Mouse (Mus musculus) midbrain, embryonic 11.5 days (tissue): ENCODE data around the gene Rptor. TPM values are rescaled to one million over a fixed set of nuclear protein-coding genes. Genes with fewer than 3 reads are reported as not detected.

Source experiments
- ATAC-seq: fragments of 200-750 bp; cut with Nextera tagmentation; 2 replicates; pipeline ENCODE4 v1.8.0; 2017; ENCODE audit warnings: moderate TSS enrichment, moderate library complexity; ENCODE audit not compliant: low FRiP score
- DNase-seq: peaks from one replicate; pipeline ENCODE4 v3.0.0; 2015; ENCODE audit warnings: low spot score; ENCODE audit errors: missing footprints
- H3K27ac ChIP-seq: fragments of 300-500 bp; sonication (generic); 2 replicates; pipeline ENCODE4 v1.5.1; 2014; ENCODE audit warnings: low read depth, low read length
- H3K27me3 ChIP-seq: fragments of 300-500 bp; sonication (generic); 2 replicates; pipeline ENCODE4 v1.6.1; 2014; ENCODE audit warnings: mild to moderate bottlenecking, low read length, moderate library complexity, mixed read lengths; ENCODE audit not compliant: control insufficient read depth, insufficient read depth
- H3K36me3 ChIP-seq: fragments of 300-500 bp; sonication (generic); 2 replicates; pipeline ENCODE4 v1.6.1; 2014; ENCODE audit warnings: mild to moderate bottlenecking, low read length, moderate library complexity, mixed read lengths; ENCODE audit not compliant: control insufficient read depth, insufficient read depth
- H3K4me1 ChIP-seq: fragments of 300-500 bp; sonication (generic); 2 replicates; pipeline ENCODE4 v1.6.1; 2014; ENCODE audit warnings: low read length; ENCODE audit not compliant: control insufficient read depth, insufficient read depth
- H3K4me2 ChIP-seq: fragments of 300-500 bp; sonication (generic); 2 replicates; pipeline ENCODE4 v1.6.1; 2014; ENCODE audit warnings: mild to moderate bottlenecking, moderate library complexity
- H3K4me3 ChIP-seq: fragments of 300-500 bp; sonication (generic); 2 replicates; pipeline ENCODE4 v1.5.1; 2014; ENCODE audit warnings: low read depth, low read length
- H3K9ac ChIP-seq: fragments of 300-500 bp; sonication (generic); 2 replicates; pipeline ENCODE4 v1.6.1; 2014; ENCODE audit warnings: low read length
- H3K9me3 ChIP-seq: fragments of 300-500 bp; sonication (generic); 2 replicates; pipeline ENCODE4 v1.6.1; 2016; ENCODE audit warnings: low read length; ENCODE audit not compliant: control insufficient read depth
- WGBS: fragments of 180-500 bp; shearing (Covaris S2); extraction: QIAGEN DNeasy Blood & Tissue Kit; methylation state at CpG from one replicate; pipeline ENCODE4 v1.1.7; 2014; 5-methylcytosine and 5-hydroxymethylcytosine counted together
- polyA plus RNA-seq: library from polyadenylated mRNA; unstranded; fragments of >200 nt; fragmentation: Nextera tagmentation; extraction: Ambion mirVana; gene quantifications from 2 replicates; pipeline ENCODE4 v1.2.1, GENCODE M21; 2014

Gene Rptor
- polyA plus RNA-seq, 1 experiment from 2014 or later, result 11.1 TPM

DNA sequence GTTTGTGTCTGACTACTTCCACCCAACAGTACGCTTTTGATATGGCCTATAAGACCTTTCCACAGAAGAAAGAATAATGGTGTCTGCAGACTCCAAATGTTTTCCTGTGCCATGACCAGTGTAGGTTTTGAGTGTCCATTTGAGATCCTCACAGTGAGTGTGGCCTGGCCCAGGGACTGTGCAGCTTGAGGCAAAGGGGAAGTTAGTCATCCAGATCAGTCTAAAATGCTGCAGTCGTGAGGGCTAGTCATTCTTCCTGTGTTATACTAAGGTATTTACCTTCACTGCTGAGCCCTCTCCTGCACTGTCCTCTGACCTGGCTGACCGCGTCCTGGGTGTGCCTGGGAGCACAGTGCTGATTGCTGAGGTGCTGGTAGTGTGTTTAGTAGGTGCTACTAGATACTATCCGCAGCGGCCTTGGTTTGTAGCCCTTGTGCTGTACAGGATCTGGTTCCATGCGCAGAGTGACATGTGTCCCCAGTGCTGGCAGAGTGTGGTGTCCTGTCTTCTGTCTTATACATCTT lies 211.4 kb downstream of the Rptor start:
- no peak for ATAC-seq
- Histone ChIP-seq H3K4me1 (no peaks in the 10 kb centered on the region), H3K27ac (no peak overlapping the region), H3K9me3 (no peaks in the 10 kb centered on the region), H3K9ac (no peak overlapping the region), H3K4me3 (no peak overlapping the region), H3K4me2 (no peak overlapping the region), H3K27me3 (no peaks in the 10 kb centered on the region), H3K36me3 (0 out of 2 replicates have a peak, but pooled peaks cover 3% of the 10 kb centered on the region)
- WGBS, result 92% methylated on average over 7 of the region's 7 CpGs
- DNase-seq, result no peak

DNA sequence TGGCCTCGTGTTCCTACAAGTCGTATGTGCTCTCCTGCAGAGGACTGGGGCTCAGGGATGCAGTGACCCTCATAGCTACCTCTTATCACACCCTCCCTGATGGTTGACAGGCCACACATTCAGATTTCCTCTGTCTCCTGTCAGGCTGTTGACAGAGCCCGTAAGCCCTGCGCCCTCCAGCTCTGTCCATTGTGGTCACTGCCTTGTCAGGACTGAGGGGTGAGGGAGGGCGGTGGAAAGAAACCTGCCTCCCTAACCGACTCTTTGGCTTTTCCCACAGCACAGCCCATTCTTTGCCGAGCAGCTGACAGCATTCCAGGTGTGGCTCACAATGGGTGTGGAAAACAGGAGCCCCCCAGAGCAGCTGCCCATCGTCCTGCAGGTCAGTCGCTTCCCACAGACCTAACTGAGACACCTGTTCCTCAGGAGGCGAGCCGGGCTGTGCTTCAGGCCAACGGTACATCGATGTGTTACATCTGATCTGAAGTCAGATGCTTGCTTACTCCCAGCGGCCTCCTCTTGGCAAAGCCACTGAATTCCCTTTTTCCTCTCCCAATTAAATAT lies 214.2 kb downstream of the Rptor start:
- H3K36me3 ChIP-seq, result 0 out of 2 replicates have a peak, but pooled peaks cover 3% of the 10 kb centered on the region
- H3K27ac ChIP-seq, result no peak overlapping the region
- no peak for ATAC-seq
- no peak overlapping the region for H3K4me2 ChIP-seq
- H3K9me3 ChIP-seq, result no peaks in the 10 kb centered on the region
- H3K4me1 ChIP-seq, result no peaks in the 10 kb centered on the region
- no peak overlapping the region for H3K9ac ChIP-seq
- WGBS, result 85% methylated on average over 14 of the region's 14 CpGs
- no peaks in the 10 kb centered on the region for H3K27me3 ChIP-seq
- H3K4me3 ChIP-seq, result no peak overlapping the region
- no peak for DNase-seq

DNA sequence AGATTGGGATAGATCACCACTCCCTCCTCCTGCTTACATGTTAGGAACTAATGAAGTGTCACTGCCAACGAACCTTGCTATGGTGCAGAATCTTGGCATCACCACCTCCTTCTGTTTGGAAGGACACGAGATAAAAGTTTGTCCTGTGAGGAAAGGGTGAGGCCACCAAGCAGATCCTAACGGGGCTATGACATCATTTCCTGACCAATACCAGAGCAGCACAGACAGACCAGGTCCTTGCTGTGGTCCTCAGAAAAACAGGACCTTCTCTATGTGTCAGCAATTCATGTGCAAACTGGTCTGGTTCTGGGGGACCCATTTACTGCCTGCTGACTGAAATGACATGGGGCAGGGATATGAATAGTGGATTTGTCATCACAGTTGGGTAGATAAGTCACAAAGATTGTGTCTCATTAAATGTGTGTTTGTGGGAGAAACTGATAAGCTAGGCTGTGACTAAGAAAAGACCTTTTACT lies 214.7 kb downstream of the Rptor start:
- 84% methylated on average over 3 of the region's 3 CpGs for WGBS
- Histone ChIP-seq H3K27me3 (no peaks in the 10 kb centered on the region), H3K9ac (no peak overlapping the region), H3K4me3 (no peak overlapping the region), H3K36me3 (no peaks in the 10 kb centered on the region), H3K27ac (no peak overlapping the region), H3K4me2 (no peak overlapping the region), H3K4me1 (no peaks in the 10 kb centered on the region), H3K9me3 (no peaks in the 10 kb centered on the region)
- ATAC-seq, result no peak
- no peak for DNase-seq

DNA sequence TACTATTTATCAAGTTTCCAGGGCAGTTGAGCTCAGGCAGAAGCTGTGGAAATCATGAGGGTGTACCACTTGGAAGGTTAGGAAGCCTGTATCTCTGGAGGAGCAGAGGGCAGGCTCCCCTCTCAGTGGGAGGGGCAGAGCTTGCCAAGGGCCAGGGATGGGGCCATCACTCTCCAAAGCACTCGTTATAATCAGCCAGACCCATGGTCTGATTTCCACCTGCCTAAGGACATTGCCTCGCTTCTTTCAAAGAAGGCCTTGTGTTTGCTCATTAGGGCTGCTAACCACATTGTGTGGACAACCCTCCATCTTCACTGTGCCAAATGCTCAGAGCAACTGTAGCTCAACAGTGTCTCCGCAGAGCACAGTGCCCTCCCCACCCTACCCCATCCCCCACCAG lies 215.2 kb downstream of the Rptor start:
- Histone ChIP-seq H3K4me1 (no peaks in the 10 kb centered on the region), H3K36me3 (no peaks in the 10 kb centered on the region), H3K9me3 (no peaks in the 10 kb centered on the region), H3K4me2 (no peak overlapping the region), H3K9ac (no peak overlapping the region), H3K4me3 (no peak overlapping the region), H3K27me3 (no peaks in the 10 kb centered on the region), H3K27ac (no peak overlapping the region)
- ATAC-seq, result no peak
- DNase-seq, result no peak
- WGBS, result 80% methylated on average over 3 of the region's 3 CpGs

DNA sequence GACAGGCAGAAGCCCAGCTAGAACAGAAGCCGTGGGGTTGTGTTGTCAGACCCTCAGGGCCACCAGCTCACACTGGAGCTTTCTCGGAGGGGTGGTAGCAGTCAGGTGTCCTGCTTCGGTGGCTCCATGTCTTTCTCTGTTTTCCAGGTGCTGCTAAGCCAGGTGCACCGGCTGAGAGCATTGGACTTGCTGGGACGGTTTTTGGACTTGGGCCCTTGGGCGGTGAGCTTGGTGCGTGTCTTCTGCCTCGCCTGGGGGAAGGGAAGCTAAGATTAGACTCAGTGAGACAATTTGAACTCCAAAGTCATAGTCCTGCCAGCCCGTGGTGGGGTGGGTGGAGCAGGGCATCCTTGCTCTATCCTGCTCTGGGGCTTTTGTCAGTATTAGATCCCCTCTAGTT lies 218.8 kb downstream of the Rptor start:
- Histone ChIP-seq H3K9me3 (no peaks in the 10 kb centered on the region), H3K4me1 (no peaks in the 10 kb centered on the region), H3K27me3 (no peaks in the 10 kb centered on the region), H3K4me3 (no peak overlapping the region), H3K27ac (no peak overlapping the region), H3K4me2 (no peak overlapping the region), H3K36me3 (0 out of 2 replicates have a peak, but pooled peaks cover 2% of the 10 kb centered on the region), H3K9ac (no peak overlapping the region)
- ATAC-seq (no peak), DNase-seq (no peak)
- WGBS, result 91% methylated on average over 9 of the region's 9 CpGs

DNA sequence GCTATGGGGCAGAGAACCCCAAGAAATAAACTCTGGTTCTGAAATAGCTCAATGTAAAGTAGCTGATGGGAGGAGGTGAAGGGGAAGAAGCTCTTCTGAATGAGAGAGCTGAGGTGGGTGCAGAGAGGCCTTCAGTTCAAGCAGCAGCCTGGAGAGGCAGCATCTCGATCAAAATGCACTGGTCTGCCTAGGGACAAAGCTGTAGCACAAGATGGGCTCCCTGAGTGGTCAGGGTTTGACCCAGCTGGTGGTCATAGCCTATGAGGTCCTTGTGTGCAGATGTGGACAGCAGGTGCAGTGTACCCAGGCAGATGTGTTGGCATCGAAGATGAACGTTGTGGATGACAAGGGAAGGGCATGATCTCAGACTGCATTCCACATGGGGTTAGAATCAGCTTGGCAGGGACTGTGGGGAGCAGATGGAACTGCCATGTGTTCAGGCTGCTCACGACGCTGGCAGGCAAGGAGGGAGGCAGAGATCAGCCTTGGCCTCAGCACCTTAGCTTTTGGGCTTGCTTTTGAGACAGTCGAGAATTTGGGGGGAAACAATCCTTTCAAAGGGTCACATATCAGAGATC lies 221.5 kb downstream of the Rptor start:
- Histone ChIP-seq H3K36me3 (0 out of 2 replicates have a peak, but pooled peaks cover 2% of the 10 kb centered on the region), H3K9ac (no peak overlapping the region), H3K27me3 (no peaks in the 10 kb centered on the region), H3K4me1 (no peaks in the 10 kb centered on the region), H3K27ac (no peak overlapping the region), H3K4me2 (no peak overlapping the region), H3K9me3 (no peaks in the 10 kb centered on the region), H3K4me3 (no peak overlapping the region)
- WGBS, result 91% methylated on average over 6 of the region's 6 CpGs
- no peak for ATAC-seq
- DNase-seq, result peak; percentile 74

DNA sequence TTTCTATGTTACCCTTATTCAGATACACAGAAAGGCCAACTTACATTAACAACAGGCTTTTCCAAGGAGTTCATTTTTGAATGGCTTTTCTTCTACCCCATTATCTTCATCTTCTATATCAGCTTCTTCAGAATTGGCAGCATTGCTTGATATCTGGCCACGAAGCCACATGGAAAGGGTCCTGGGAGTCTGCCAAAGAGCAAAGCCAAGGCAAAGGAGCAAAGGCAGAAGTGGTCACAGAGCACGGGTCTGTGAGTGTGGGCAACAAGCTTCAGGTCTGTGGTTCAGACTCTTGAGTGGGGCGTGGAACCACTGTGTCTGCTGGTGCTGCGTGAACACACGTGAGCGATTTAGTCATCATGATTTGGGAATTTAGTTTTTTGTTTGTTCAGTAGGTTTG lies 223.1 kb downstream of the Rptor start:
- H3K27me3 ChIP-seq, result no peaks in the 10 kb centered on the region
- no peak overlapping the region for H3K4me2 ChIP-seq
- DNase-seq (peak; percentile 60), ATAC-seq (no peak)
- H3K27ac ChIP-seq, result no peak overlapping the region
- no peak overlapping the region for H3K9ac ChIP-seq
- 97% methylated on average over 6 of the region's 6 CpGs for WGBS
- no peak overlapping the region for H3K4me3 ChIP-seq
- 0 out of 2 replicates have a peak, but pooled peaks cover 2% of the 10 kb centered on the region for H3K36me3 ChIP-seq
- H3K4me1 ChIP-seq, result no peaks in the 10 kb centered on the region
- H3K9me3 ChIP-seq, result no peaks in the 10 kb centered on the region

DNA sequence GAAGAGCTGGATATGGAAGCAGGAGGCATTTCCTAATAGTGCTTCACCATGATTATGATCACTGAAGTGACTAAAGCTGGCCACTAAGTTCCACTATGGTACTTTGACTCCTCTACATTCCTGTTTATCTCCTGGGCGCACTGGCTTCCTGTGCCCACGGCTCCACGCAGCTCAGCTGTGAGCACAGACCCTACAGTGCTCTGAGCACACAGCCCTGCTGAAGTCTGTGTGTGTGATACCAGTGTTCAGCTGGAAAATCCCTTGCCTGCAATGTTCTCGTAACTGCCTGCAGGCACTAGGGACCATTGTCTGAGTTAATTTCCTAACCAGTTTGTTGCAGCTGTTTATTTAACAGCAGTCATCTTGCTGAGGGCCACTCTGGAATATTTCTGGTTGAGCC lies 223.5 kb downstream of the Rptor start:
- DNase-seq, result peak; percentile 17
- ATAC-seq, result no peak
- Histone ChIP-seq H3K9ac (no peak overlapping the region), H3K27me3 (no peaks in the 10 kb centered on the region), H3K36me3 (0 out of 2 replicates have a peak, but pooled peaks cover 2% of the 10 kb centered on the region), H3K4me3 (no peak overlapping the region), H3K4me2 (no peak overlapping the region), H3K9me3 (no peaks in the 10 kb centered on the region), H3K27ac (no peak overlapping the region), H3K4me1 (0 out of 2 replicates have a peak, but pooled peaks cover under 1% of the 10 kb centered on the region)
- WGBS, result 95% methylated on average over 4 of the region's 4 CpGs

DNA sequence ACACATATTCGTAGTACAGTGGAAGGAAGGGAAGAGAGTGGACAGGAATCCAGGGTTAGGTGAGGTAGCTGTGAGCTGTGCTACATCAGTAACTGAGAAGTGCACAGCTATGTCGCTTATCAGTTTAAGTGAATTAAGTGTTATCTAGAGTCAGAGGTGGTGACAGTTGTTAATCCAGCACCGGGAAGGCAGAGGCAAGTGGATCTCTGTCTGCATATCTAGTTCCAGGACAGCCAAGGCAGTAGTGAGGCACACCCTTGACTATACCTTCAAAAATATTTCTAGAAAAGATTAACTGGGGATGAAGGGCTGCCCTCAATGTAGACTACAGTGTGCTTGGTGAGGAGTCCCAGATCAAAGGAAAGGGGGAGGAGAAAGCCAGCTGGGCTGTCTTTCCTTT lies 226.4 kb downstream of the Rptor start:
- Histone ChIP-seq H3K36me3 (0 out of 2 replicates have a peak, but pooled peaks cover 2% of the 10 kb centered on the region), H3K4me3 (no peak overlapping the region), H3K9ac (no peak overlapping the region), H3K27ac (no peak overlapping the region), H3K9me3 (no peaks in the 10 kb centered on the region), H3K27me3 (no peaks in the 10 kb centered on the region), H3K4me2 (no peak overlapping the region), H3K4me1 (0 out of 2 replicates have a peak, but pooled peaks cover 5% of the 10 kb centered on the region)
- DNase-seq (no peak), ATAC-seq (no peak)
- WGBS, result 93% methylated on average over 3 of the region's 3 CpGs
